In the genomic region with DNA sequence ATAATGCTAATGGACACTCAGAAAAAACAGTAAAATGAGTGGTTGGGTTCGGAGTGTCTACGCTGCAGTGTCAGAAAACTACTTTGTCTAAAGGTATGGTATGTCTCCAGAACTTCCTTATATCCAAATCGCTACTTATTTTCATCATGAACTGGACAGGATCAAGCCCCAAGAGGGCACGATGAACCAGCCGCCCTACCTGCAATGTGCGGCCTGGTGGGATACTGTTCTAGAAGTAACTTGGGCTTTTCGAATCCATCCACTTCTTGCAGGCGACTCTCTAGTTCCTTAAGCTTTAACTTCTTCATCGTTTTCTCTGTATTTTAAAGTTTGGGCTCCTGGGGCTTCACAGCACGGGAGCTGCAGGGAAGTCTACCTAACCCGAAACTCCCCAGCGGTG, we compare ENCODE assay signal across 8 mouse cellular contexts. TPM values are rescaled to one million over a fixed set of nuclear protein-coding genes. Genes with fewer than 3 reads are reported as not detected.
DNase-seq lines count a peak whose midpoint lies in the region; ATAC-seq lines count a peak whose summit lies in the region.

No protein-coding gene starts in this region.

- peak overlapping the region; percentile 70 for H3K4me3 ChIP-seq in kidney, embryonic 16.5 days (ENCODE audit: low read length)
- H3K4me3 ChIP-seq in hindbrain, embryonic 15.5 days = peak overlapping the region; percentile 57
- H3K4me3 ChIP-seq in midbrain, embryonic 11.5 days (ENCODE audit: low read depth, low read length) = peak overlapping the region; percentile 60

- H3K36me3 ChIP-seq in kidney, embryonic 16.5 days (ENCODE audit: insufficient read depth, low read length) = no peaks in the 10 kb centered on the region
- no peaks in the 10 kb centered on the region for H3K36me3 ChIP-seq in hindbrain, embryonic 15.5 days
- H3K36me3 ChIP-seq in midbrain, embryonic 11.5 days (ENCODE audit: control insufficient read depth, insufficient read depth, low read length) = no peaks in the 10 kb centered on the region

- no peaks in the 10 kb centered on the region for H3K9me3 ChIP-seq in kidney, embryonic 16.5 days (ENCODE audit: low read length)
- no peaks in the 10 kb centered on the region for H3K9me3 ChIP-seq in hindbrain, embryonic 15.5 days
- H3K9me3 ChIP-seq in midbrain, embryonic 11.5 days (ENCODE audit: control insufficient read depth, low read length) = no peaks in the 10 kb centered on the region

- H3K27me3 ChIP-seq in kidney, embryonic 16.5 days (ENCODE audit: insufficient read depth, low read length) = no peaks in the 10 kb centered on the region
- H3K27me3 ChIP-seq in hindbrain, embryonic 15.5 days = no peaks in the 10 kb centered on the region
- H3K27me3 ChIP-seq in midbrain, embryonic 11.5 days (ENCODE audit: control insufficient read depth, insufficient read depth, low read length) = no peaks in the 10 kb centered on the region

- WGBS in kidney, embryonic 16.5 days = 7% methylated on average over 12 of the region's 12 CpGs
- WGBS in hindbrain, embryonic 15.5 days = 8% methylated on average over 12 of the region's 12 CpGs
- WGBS in midbrain, embryonic 11.5 days = 6% methylated on average over 12 of the region's 12 CpGs

- H3K4me1 ChIP-seq in kidney, embryonic 16.5 days (ENCODE audit: insufficient read depth, low read length) = peaks cover 10% of the 10 kb centered on the region
- peaks cover 15% of the 10 kb centered on the region; the same call in 1 of the 2 replicates for H3K4me1 ChIP-seq in hindbrain, embryonic 15.5 days (replicated peaks)
- H3K4me1 ChIP-seq in midbrain, embryonic 11.5 days (ENCODE audit: control insufficient read depth, insufficient read depth, low read length) = peaks cover 5% of the 10 kb centered on the region; the same call in 1 of the 2 replicates

- H3K9ac ChIP-seq in kidney, embryonic 16.5 days (replicated peaks; ENCODE audit: low read length) = peak overlapping the region; percentile 90
- H3K9ac ChIP-seq in hindbrain, embryonic 15.5 days = peak overlapping the region; percentile 64
- peak overlapping the region; percentile 88 for H3K9ac ChIP-seq in midbrain, embryonic 11.5 days (ENCODE audit: low read length)

- peak overlapping the region; percentile 79 for H3K27ac ChIP-seq in kidney, embryonic 16.5 days (ENCODE audit: low read length)
- H3K27ac ChIP-seq in hindbrain, embryonic 15.5 days (replicated peaks) = peak overlapping the region; percentile 58; the same call in 1 of the 2 replicates
- no peak overlapping the region for H3K27ac ChIP-seq in midbrain, embryonic 11.5 days (ENCODE audit: low read depth, low read length)

- DNase-seq in kidney, postnatal 25 days = no peak
- no peak for DNase-seq in midbrain, embryonic 11.5 days (ENCODE audit: low spot score, missing footprints)
- DNase-seq in adrenal gland, postnatal 14 days = no peak
- no peak for DNase-seq in thymus, postnatal 0 days (ENCODE audit: low spot score)
- DNase-seq in embryo, embryonic 11 days = no peak

- peak; percentile 57; the same call in 1 of the 2 replicates for ATAC-seq in kidney, embryonic 16.5 days (ENCODE audit: low FRiP score, low TSS enrichment)
- ATAC-seq in common myeloid progenitor, adult 5-6 weeks (replicated peaks; ENCODE audit: low read depth, poor library complexity, severe bottlenecking) = 0 out of 2 replicates have a peak, but pooled peaks have one; percentile 5
- no peak for ATAC-seq in hindbrain, embryonic 15.5 days (ENCODE audit: low FRiP score, low read depth)
- ATAC-seq in midbrain, embryonic 11.5 days (ENCODE audit: low FRiP score) = peak; percentile 47

- H3K4me2 ChIP-seq in kidney, embryonic 16.5 days (replicated peaks; ENCODE audit: low read depth, low read length) = peak overlapping the region; percentile 59
- peak overlapping the region; percentile 73 for H3K4me2 ChIP-seq in hindbrain, embryonic 15.5 days
- H3K4me2 ChIP-seq in midbrain, embryonic 11.5 days = peak overlapping the region; percentile 87

RNA-seq across cellular contexts. Expression of a gene that starts 0.4 kb away (rescaled TPM):
- 38.3 and 39.9 TPM in 2 replicates for polyA plus RNA-seq in kidney, embryonic 16.5 days (2015; fragmentation: Nextera tagmentation; extraction: Ambion mirVana)
- 48.1 and 48.3 TPM in 2 replicates for total RNA-seq in common myeloid progenitor, adult 5-6 weeks (2017)
- 31.8 and 32.6 TPM in 2 replicates for polyA plus RNA-seq in hindbrain, embryonic 15.5 days (2015; fragmentation: Nextera tagmentation; extraction: Ambion mirVana)
- polyA plus RNA-seq in midbrain, embryonic 11.5 days (2014; fragmentation: Nextera tagmentation; extraction: Ambion mirVana) = 37.6 and 41.4 TPM in 2 replicates
- 22.3 and 26.6 TPM in 2 replicates for total RNA-seq in adrenal gland, postnatal 14 days (2021)
- 45.1 and 46.9 TPM in 2 replicates for polyA plus RNA-seq in thymus, postnatal 0 days (2015; fragmentation: Nextera tagmentation; extraction: Ambion mirVana)

RNA-seq across cellular contexts. Expression of a gene that starts 12.0 kb away (rescaled TPM):
- 12.7 and 14.1 TPM in 2 replicates for polyA plus RNA-seq in kidney, embryonic 16.5 days (2015; fragmentation: Nextera tagmentation; extraction: Ambion mirVana)
- total RNA-seq in common myeloid progenitor, adult 5-6 weeks (2017) = 55.6 and 56.1 TPM in 2 replicates
- 15.3 and 16.0 TPM in 2 replicates for polyA plus RNA-seq in hindbrain, embryonic 15.5 days (2015; fragmentation: Nextera tagmentation; extraction: Ambion mirVana)
- polyA plus RNA-seq in midbrain, embryonic 11.5 days (2014; fragmentation: Nextera tagmentation; extraction: Ambion mirVana) = 17.1 and 18.9 TPM in 2 replicates
- 67.5 and 74.4 TPM in 2 replicates for total RNA-seq in adrenal gland, postnatal 14 days (2021)
- 9.0 and 11.0 TPM in 2 replicates for polyA plus RNA-seq in thymus, postnatal 0 days (2015; fragmentation: Nextera tagmentation; extraction: Ambion mirVana)

RNA-seq across cellular contexts. Expression of a gene that starts 23.7 kb away (rescaled TPM):
- polyA plus RNA-seq in kidney, embryonic 16.5 days (2015; fragmentation: Nextera tagmentation; extraction: Ambion mirVana) = 296 and 313 TPM in 2 replicates
- total RNA-seq in common myeloid progenitor, adult 5-6 weeks (2017) = 696 and 720 TPM in 2 replicates
- polyA plus RNA-seq in hindbrain, embryonic 15.5 days (2015; fragmentation: Nextera tagmentation; extraction: Ambion mirVana) = 244 and 265 TPM in 2 replicates
- polyA plus RNA-seq in midbrain, embryonic 11.5 days (2014; fragmentation: Nextera tagmentation; extraction: Ambion mirVana) = 440 and 468 TPM in 2 replicates
- 185 TPM in 2 replicates for total RNA-seq in adrenal gland, postnatal 14 days (2021)
- 317 and 344 TPM in 2 replicates for polyA plus RNA-seq in thymus, postnatal 0 days (2015; fragmentation: Nextera tagmentation; extraction: Ambion mirVana)
